Mouse (Mus musculus) heart, adult 2 months (tissue): ENCODE measurements at regions not wholly inside any gene's neighbourhood (a gene's known extent, or its start where the extent isn't known, plus 50 kb on each side); places are given as distances from the start of the nearest gene placed in this dataset.
"Not testable (repeated sequence)": the region's sequence is repeated elsewhere in the genome, so short reads cannot be mapped to it uniquely, and the experiment has no call there.

Experiments
- DNase-seq, 2 experiments: peaks; one replicate each; pipeline ENCODE4 v3.0.0; 2021
- H3K27ac ChIP-seq: fragments of 200-600 bp; 2 replicates; pipeline ENCODE4 v1.8.1; 2022
- H3K27me3 ChIP-seq: fragments of 200-500 bp; 2 replicates; pipeline ENCODE4 v1.6.1; 2012; ENCODE audit warnings: mild to moderate bottlenecking, low read length, inconsistent platforms, mixed read lengths; ENCODE audit not compliant: control insufficient read depth, insufficient read depth
- H3K36me3 ChIP-seq: fragments of 200-500 bp; 2 replicates; pipeline ENCODE4 v1.6.1; 2012; ENCODE audit warnings: low read length, inconsistent platforms; ENCODE audit not compliant: control insufficient read depth, insufficient read depth
- H3K4me1 ChIP-seq: fragments of 200-500 bp; 2 replicates; pipeline ENCODE4 v1.6.1; 2011; ENCODE audit warnings: low read length; ENCODE audit not compliant: control insufficient read depth, insufficient read depth
- H3K4me3 ChIP-seq: fragments of 200-600 bp; 2 replicates; pipeline ENCODE4 v1.8.1; 2022
- H3K79me2 ChIP-seq: fragments of 200-500 bp; replicated peaks from 2 replicates; pipeline ENCODE4 v1.6.1; 2012; ENCODE audit warnings: mild to moderate bottlenecking, inconsistent platforms, low read length, moderate library complexity, mixed read lengths; ENCODE audit not compliant: control insufficient read depth, insufficient read depth
- H3K9ac ChIP-seq: fragments of 200-500 bp; 2 replicates; pipeline ENCODE4 v1.6.1; 2012; ENCODE audit warnings: low read depth, mild to moderate bottlenecking, control low read depth, inconsistent platforms, low read length, mixed read lengths
- CTCF ChIP-seq: fragments of 200-600 bp; IDR thresholded peaks from 2 replicates; pipeline ENCODE4 v1.8.1; 2022; ENCODE audit warnings: antibody characterized with exemption, mild to moderate bottlenecking, moderate library complexity
- EP300 ChIP-seq: fragments of 200-500 bp; IDR thresholded peaks from 2 replicates; pipeline ENCODE4 v1.6.1; 2011; ENCODE audit warnings: low read depth, low read length, control low read depth; ENCODE audit not compliant: insufficient read depth
- POLR2A ChIP-seq: fragments of 200-500 bp; IDR thresholded peaks from 2 replicates; pipeline ENCODE4 v1.6.1; 2011; ENCODE audit warnings: mild to moderate bottlenecking, low read depth, low read length, control low read depth; ENCODE audit not compliant: insufficient read depth
- WGBS: fragments of 180-500 bp; shearing (Covaris S2); methylation state at CpG from one replicate; pipeline ENCODE4 v1.1.7; 2018; 5-methylcytosine and 5-hydroxymethylcytosine counted together
- intact Hi-C: fragments of 180-260 bp; cut with DNase I; formaldehyde crosslinking; loops from one replicate; pipeline ENCODE4 v1.15.1; 2025

GRCm38 (mm10) chr13:75368249-75368800, 278.7 kb downstream of the Pcsk1 start:
- TF ChIP-seq EP300 (no peak), POLR2A (no peak), CTCF (no peak)
- intact Hi-C loops = no loop called here

DNA sequence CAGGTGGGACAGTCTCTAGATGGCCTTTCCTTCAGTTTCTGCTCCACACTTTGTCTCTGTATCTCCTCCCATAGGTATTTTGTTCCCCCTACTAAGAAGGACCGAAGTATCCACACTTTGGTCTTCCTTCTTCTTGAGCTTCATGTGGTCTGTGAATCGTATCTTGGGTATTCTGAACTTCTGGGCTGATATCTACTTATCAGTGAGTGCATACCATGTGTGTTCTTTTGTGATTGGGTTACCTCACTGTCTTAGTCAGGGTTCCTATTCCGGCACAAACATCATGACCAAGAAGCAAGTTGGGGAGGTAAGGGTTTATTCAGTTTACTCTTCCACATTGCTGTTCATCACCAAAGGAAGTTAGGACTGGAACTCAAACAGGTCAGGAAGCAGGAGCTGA, 287.5 kb downstream of the Pcsk1 start:
- H3K27me3 ChIP-seq, intact Hi-C loops, H3K4me1 ChIP-seq, H3K36me3 ChIP-seq, DNase-seq, H3K9ac ChIP-seq, H3K4me3 ChIP-seq, H3K27ac ChIP-seq, H3K79me2 ChIP-seq: not testable (repeated sequence)
- 80% methylated on average over 3 of the region's 3 CpGs for WGBS

More at GRCm38 (mm10) chr13:75368249-75368800, 278.7 kb downstream of the Pcsk1 start:
- 54% methylated on average over 7 of the region's 7 CpGs for WGBS
- no peak for DNase-seq
- Histone ChIP-seq H3K27me3 (no peaks in the 10 kb centered on the region), H3K79me2 (no peaks in the 10 kb centered on the region), H3K36me3 (no peaks in the 10 kb centered on the region), H3K4me3 (no peak overlapping the region), H3K9ac (no peak overlapping the region), H3K27ac (no peak overlapping the region), H3K4me1 (no peaks in the 10 kb centered on the region)

DNA sequence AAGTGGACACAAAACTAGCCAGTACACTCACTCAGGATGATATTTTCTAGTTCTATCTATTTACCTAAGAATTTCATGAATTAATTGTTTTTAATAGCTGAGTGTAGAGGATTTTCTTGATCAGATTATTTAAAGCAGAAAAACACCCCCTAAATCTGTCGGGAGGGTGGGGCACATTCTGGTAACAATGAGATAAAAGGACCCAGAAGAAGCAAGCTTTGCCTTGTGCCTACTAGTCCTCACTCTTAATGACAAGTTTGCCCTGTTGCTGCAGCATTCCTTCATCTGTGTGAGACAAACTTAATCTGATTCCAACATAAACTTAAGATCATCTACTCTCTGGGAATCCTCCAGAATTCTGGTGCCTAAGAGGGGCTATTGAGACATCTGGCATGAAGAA, 288.1 kb downstream of the Pcsk1 start:
- Histone ChIP-seq H3K27me3 (no peaks in the 10 kb centered on the region), H3K36me3 (no peaks in the 10 kb centered on the region), H3K27ac (no peak overlapping the region), H3K9ac (no peak overlapping the region), H3K4me1 (no peaks in the 10 kb centered on the region), H3K79me2 (no peaks in the 10 kb centered on the region), H3K4me3 (no peak overlapping the region)
- intact Hi-C loops = no loop called here
- TF ChIP-seq POLR2A (no peak), EP300 (no peak), CTCF (no peak)
- DNase-seq = no peak
- 61% methylated on average over 1 of the region's 1 CpGs for WGBS

DNA sequence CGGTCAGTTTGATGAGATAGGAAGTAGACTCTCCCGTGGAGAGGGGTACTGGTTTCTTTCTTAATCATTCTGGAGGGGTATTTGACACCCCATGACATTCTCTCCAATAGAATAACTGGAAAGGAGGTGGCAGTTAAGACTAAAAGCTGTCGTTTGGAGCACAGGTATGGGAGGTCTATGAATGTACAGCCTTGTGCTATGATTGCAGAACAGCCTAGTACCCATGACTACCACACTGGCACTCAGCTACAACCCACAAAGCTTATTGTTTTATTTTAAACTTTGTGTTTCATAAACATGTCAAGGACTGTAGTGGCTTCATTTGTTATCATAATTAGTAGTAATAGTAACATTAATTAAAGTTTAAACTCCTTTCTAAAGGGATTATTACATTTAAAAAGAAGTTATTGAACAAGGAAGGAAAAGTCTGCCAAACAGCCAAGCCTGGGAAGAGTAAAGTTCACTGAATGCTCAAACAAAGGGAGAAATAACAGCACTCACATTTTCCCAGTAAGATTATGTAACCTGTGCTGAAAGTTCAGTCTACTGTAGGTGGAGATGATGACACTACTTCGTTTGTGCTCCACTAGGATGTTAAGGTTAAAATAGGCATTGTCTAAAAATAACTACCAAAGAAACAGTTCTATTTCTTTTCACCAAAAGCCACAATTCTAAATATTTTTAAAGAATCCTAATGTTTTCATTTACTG, 295.2 kb downstream of the Pcsk1 start:
- Histone ChIP-seq H3K4me1 (no peaks in the 10 kb centered on the region), H3K27me3 (no peaks in the 10 kb centered on the region), H3K36me3 (no peaks in the 10 kb centered on the region), H3K4me3 (no peak overlapping the region), H3K9ac (no peak overlapping the region), H3K27ac (no peak overlapping the region), H3K79me2 (no peaks in the 10 kb centered on the region)
- no peak for TF ChIP-seq POLR2A
- TF ChIP-seq CTCF = no peak
- no peak for TF ChIP-seq EP300
- intact Hi-C loops = no loop called here
- WGBS = 48% methylated on average over 4 of the region's 4 CpGs
- DNase-seq = no peak

DNA sequence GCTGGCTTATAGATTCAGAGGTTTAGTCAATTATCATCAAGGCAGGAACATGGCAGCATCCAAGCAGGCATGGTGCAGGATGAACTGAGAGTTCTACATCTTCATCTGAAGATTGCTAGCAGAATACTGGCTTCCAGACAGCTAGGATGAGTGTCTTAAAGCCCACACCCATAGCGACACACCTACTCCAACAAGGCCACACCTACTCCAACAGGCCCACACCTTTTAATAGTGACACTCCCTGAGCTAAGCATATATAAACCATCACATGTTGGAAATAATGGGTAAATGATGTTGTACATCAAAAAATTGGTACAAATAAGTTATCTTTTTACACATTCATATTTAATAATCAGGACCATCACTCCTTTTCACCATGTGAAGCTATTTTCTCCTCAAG, 299.6 kb downstream of the Pcsk1 start:
- H3K27ac ChIP-seq = no peak overlapping the region
- no peak overlapping the region for H3K4me3 ChIP-seq
- no peak overlapping the region for H3K9ac ChIP-seq
- WGBS = 81% methylated on average over 1 of the region's 1 CpGs
- DNase-seq = no peak
- no peaks in the 10 kb centered on the region for H3K4me1 ChIP-seq
- TF ChIP-seq POLR2A (no peak), EP300 (no peak), CTCF (no peak)
- H3K79me2 ChIP-seq = no peaks in the 10 kb centered on the region
- no peaks in the 10 kb centered on the region for H3K36me3 ChIP-seq
- H3K27me3 ChIP-seq = no peaks in the 10 kb centered on the region
- intact Hi-C loops = no loop called here

GRCm38 (mm10) chr13:75390177-75390576, 300.6 kb downstream of the Pcsk1 start:
- H3K27ac ChIP-seq = no peak overlapping the region
- no peak overlapping the region for H3K9ac ChIP-seq
- H3K27me3 ChIP-seq = no peaks in the 10 kb centered on the region
- DNase-seq = no peak
- no peak overlapping the region for H3K4me3 ChIP-seq
- intact Hi-C loops = no loop called here
- 92% methylated on average over 1 of the region's 1 CpGs for WGBS
- no peak for TF ChIP-seq POLR2A
- H3K4me1 ChIP-seq = no peaks in the 10 kb centered on the region
- H3K36me3 ChIP-seq = no peaks in the 10 kb centered on the region
- H3K79me2 ChIP-seq = no peaks in the 10 kb centered on the region

GRCm38 (mm10) chr13:75399846-75400245, 306.7 kb upstream of the Ell2 start:
- H3K9ac ChIP-seq, DNase-seq, H3K4me1 ChIP-seq, H3K79me2 ChIP-seq, intact Hi-C loops, H3K4me3 ChIP-seq, H3K27ac ChIP-seq, H3K36me3 ChIP-seq, H3K27me3 ChIP-seq: not testable (repeated sequence)
- 91% methylated on average over 3 of the region's 3 CpGs for WGBS
